Mouse (Mus musculus): ENCODE data around the gene C1qb.

DNA sequence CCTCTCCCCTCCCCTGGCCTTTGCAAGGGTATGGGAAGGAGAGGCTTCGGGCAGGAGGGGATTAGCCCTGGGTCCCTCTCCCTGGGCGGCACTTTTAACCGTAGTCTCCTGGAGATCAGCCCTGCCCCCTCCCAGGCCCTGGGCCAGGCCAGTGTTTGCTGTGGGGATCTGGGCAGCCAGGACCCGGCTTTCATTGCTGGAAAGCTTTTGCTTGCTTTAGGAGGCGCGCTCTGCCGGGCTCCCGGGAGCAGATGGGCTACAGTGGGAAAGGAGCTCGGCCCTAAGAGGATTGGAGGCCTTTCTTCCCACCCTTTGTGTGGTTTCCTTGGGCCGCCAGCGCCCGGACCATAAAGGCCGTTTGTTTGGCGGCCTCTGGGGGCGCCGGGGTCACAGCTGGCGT, 24.2 kb downstream of the C1qb start:
- TF ChIP-seq CTCF (IDR thresholded peaks at IDR 0.05; ENCODE audit: low read depth) (0 out of 2 replicates have a peak, but pooled peaks have one; percentile 3), EP300 (optimal IDR thresholded peaks at IDR 0.05) (no peak)
